Mouse (Mus musculus) cerebellum, adult 2 months (tissue): ENCODE results near the gene Cactin.

Experiments
- CTCF ChIP-seq: fragments of 200-500 bp; IDR thresholded peaks from 2 replicates; pipeline ENCODE4 v1.5.1; 2011; ENCODE audit warnings: low read depth, mild to moderate bottlenecking, control low read depth, low read length, moderate library complexity, borderline replicate concordance; ENCODE audit not compliant: insufficient read depth
- POLR2A ChIP-seq: fragments of 200-500 bp; IDR thresholded peaks from 2 replicates; pipeline ENCODE4 v1.6.1; 2011; ENCODE audit warnings: low read length, control low read depth, borderline replicate concordance; ENCODE audit not compliant: insufficient read depth

DNA sequence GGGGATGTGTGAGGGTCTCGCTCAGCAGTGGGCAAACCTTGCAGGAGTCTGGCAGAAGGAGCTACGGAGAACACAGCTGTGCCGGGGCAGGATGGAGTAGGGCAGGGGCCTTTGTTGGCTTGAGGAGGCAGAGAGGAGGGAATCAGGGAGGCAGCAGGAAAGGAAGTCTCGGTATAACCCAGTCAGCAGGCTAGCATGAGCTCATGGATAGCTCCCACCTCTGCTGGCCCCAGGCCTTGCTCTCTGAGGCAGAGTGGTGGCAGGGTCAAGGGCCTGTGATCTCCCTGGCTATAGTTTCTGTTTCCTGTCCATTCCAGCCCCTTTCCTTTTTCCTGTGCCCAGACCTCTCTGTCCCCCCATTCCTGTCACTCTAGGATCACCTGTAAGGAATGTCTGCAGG, 18.6 kb upstream of the Cactin start:
- TF ChIP-seq CTCF, result no peak
- no peak for TF ChIP-seq POLR2A
